Mouse (Mus musculus) spleen, postnatal 10 days (tissue): ENCODE measurements around the gene Col4a1.

ENCODE experiments used
- DNase-seq, 2 experiments: peaks; one replicate each; pipeline ENCODE4 v3.0.0; 2021 to 2022; ENCODE audit warnings: low spot score in 2 of 2

Gene Col4a1

GRCm38 (mm10) chr8:11298531-11299316 is 13.9 kb downstream of the Col4a1 start:
- DNase-seq = no peak

- DNase-seq = no peak
These were observed 15.3 kb downstream of the Col4a1 start for GRCm38 (mm10) chr8:11297141-11297838.

GRCm38 (mm10) chr8:11296282-11296943 is 16.2 kb downstream of the Col4a1 start:
- DNase-seq = no peak

GRCm38 (mm10) chr8:11292611-11293010 is 20.0 kb downstream of the Col4a1 start:
- no peak for DNase-seq

- no peak for DNase-seq
These were observed 22.1 kb downstream of the Col4a1 start for GRCm38 (mm10) chr8:11290533-11290932.

- no peak for DNase-seq
These were observed 24.3 kb downstream of the Col4a1 start for GRCm38 (mm10) chr8:11288286-11288685.

GRCm38 (mm10) chr8:11287139-11287538 is 25.5 kb downstream of the Col4a1 start:
- no peak for DNase-seq

GRCm38 (mm10) chr8:11285437-11285836 is 27.2 kb downstream of the Col4a1 start:
- no peak for DNase-seq

GRCm38 (mm10) chr8:11283217-11283616 is 29.4 kb downstream of the Col4a1 start:
- peak in 1 of 2 experiments; percentile 19 for DNase-seq

- DNase-seq = no peak
These were observed 29.9 kb downstream of the Col4a1 start for GRCm38 (mm10) chr8:11282696-11283095.

GRCm38 (mm10) chr8:11282139-11282538 is 30.5 kb downstream of the Col4a1 start:
- no peak for DNase-seq

- DNase-seq = no peak
These were observed 31.8 kb downstream of the Col4a1 start for GRCm38 (mm10) chr8:11280721-11281268.

GRCm38 (mm10) chr8:11279296-11279826 is 33.3 kb downstream of the Col4a1 start:
- no peak for DNase-seq

GRCm38 (mm10) chr8:11278101-11278611 is 34.5 kb downstream of the Col4a1 start:
- DNase-seq = no peak

- no peak for DNase-seq
These were observed 35.0 kb downstream of the Col4a1 start for GRCm38 (mm10) chr8:11277602-11278051.

GRCm38 (mm10) chr8:11276286-11276685 is 36.3 kb downstream of the Col4a1 start:
- DNase-seq = no peak

GRCm38 (mm10) chr8:11274415-11274814 is 38.2 kb downstream of the Col4a1 start:
- DNase-seq = no peak

GRCm38 (mm10) chr8:11273506-11274158 is 39.0 kb downstream of the Col4a1 start:
- no peak for DNase-seq

GRCm38 (mm10) chr8:11272205-11272604 is 40.4 kb downstream of the Col4a1 start:
- no peak for DNase-seq

GRCm38 (mm10) chr8:11270826-11271225 is 41.8 kb downstream of the Col4a1 start:
- DNase-seq = no peak

- DNase-seq = no peak
These were observed 43.9 kb downstream of the Col4a1 start for GRCm38 (mm10) chr8:11268753-11269152.
